Mouse (Mus musculus): ENCODE data around the gene Sh3bgrl. TPM values are rescaled to one million over a fixed set of nuclear protein-coding genes. Genes with fewer than 3 reads are reported as not detected.
"Not testable (repeated sequence)": the region's sequence is repeated elsewhere in the genome, so short reads cannot be mapped to it uniquely, and the experiment has no call there.

The Sh3bgrl gene
- 148 and 211 TPM in 2 replicates for polyA plus RNA-seq (2012; rRNA removed)

GRCm38 (mm10) chrX:109095245-109096242, at the start of gene Sh3bgrl:
Gene Sh3bgrl, plus strand, starts transcription at chrX:109095365.
- peak; percentile 45 for DNase-seq (ENCODE audit: low spot score)

GRCm38 (mm10) chrX:109047773-109048172, 47.4 kb upstream of the Sh3bgrl start:
- DNase-seq (ENCODE audit: low spot score): no peak

GRCm38 (mm10) chrX:109071719-109072118, 23.4 kb upstream of the Sh3bgrl start:
- no peak for DNase-seq (ENCODE audit: low spot score)

- no peak for DNase-seq (ENCODE audit: low spot score)
These were observed 19.4 kb upstream of the Sh3bgrl start for GRCm38 (mm10) chrX:109075716-109076115.

GRCm38 (mm10) chrX:109076355-109076754, 18.8 kb upstream of the Sh3bgrl start:
- DNase-seq (ENCODE audit: low spot score): no peak

- not testable (repeated sequence) for DNase-seq (ENCODE audit: low spot score)
These were observed 15.8 kb upstream of the Sh3bgrl start for GRCm38 (mm10) chrX:109079354-109079753.

- no peak for DNase-seq (ENCODE audit: low spot score)
These were observed 8.1 kb upstream of the Sh3bgrl start for GRCm38 (mm10) chrX:109087073-109087472.

GRCm38 (mm10) chrX:109094800-109095199, 365 bp upstream of the Sh3bgrl start:
- no peak for DNase-seq (ENCODE audit: low spot score)

GRCm38 (mm10) chrX:109098511-109098910, 3.3 kb downstream of the Sh3bgrl start:
- no peak for DNase-seq (ENCODE audit: low spot score)

- no peak for DNase-seq (ENCODE audit: low spot score)
These were observed 5.3 kb downstream of the Sh3bgrl start for GRCm38 (mm10) chrX:109100441-109100840.

GRCm38 (mm10) chrX:109108117-109108805, 13.1 kb downstream of the Sh3bgrl start:
- DNase-seq (ENCODE audit: low spot score): no peak

- no peak for DNase-seq (ENCODE audit: low spot score)
These were observed 17.7 kb downstream of the Sh3bgrl start for GRCm38 (mm10) chrX:109112885-109113284.

- no peak for DNase-seq (ENCODE audit: low spot score)
These were observed 18.5 kb downstream of the Sh3bgrl start for GRCm38 (mm10) chrX:109113401-109114280.

- DNase-seq (ENCODE audit: low spot score): no peak
These were observed 25.0 kb downstream of the Sh3bgrl start for GRCm38 (mm10) chrX:109119829-109120826.

GRCm38 (mm10) chrX:109121161-109121560, 26.0 kb downstream of the Sh3bgrl start:
- no peak for DNase-seq (ENCODE audit: low spot score)

GRCm38 (mm10) chrX:109122670-109123069, 27.5 kb downstream of the Sh3bgrl start:
- no peak for DNase-seq (ENCODE audit: low spot score)

GRCm38 (mm10) chrX:109123762-109124161, 28.6 kb downstream of the Sh3bgrl start:
- no peak for DNase-seq (ENCODE audit: low spot score)

- DNase-seq (ENCODE audit: low spot score): no peak
These were observed 31.7 kb downstream of the Sh3bgrl start for GRCm38 (mm10) chrX:109126847-109127246.

GRCm38 (mm10) chrX:109127551-109128088, 32.5 kb downstream of the Sh3bgrl start:
- DNase-seq (ENCODE audit: low spot score): no peak

- no peak for DNase-seq (ENCODE audit: low spot score)
These were observed 34.9 kb downstream of the Sh3bgrl start for GRCm38 (mm10) chrX:109130066-109130465.
